Comparison of ENCODE assay signal across 30 mouse cellular contexts in the genomic region with DNA sequence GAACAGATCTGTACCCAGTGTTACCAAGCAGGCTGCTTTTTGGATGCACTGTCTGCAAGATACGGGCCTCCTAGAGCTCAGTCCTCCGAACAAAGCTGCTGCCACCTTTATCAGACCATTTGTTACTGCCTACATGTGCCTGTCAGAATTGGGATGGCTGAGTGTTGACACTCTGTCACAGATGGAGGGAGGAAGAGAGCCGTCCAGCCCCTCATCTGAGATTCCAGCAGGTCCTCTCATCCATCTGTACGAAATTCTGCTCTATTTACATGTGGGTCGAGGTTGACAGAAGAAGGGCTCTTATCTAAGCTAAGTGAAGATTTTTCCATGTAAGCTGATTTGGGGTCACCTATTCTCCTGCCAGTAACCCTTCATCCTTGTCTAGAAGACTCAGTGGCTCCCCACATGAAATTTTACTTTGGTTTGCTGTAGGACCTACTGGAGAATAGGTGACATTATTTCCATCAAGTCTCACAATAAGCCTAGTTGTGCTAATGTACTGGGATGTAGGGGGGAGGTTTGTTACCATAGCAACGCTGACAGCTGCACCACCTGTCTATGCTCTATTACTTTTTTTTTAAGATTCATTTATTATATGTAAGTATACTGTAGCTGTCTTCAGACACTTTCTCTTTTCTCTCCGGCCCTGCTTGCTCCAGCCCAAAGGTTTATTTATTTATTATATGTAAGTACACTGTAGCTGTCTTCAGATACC. TPM values are rescaled to one million over a fixed set of nuclear protein-coding genes. Genes with fewer than 3 reads are reported as not detected.
DNase-seq lines count a peak whose midpoint lies in the region; ATAC-seq lines count a peak whose summit lies in the region.
"Had no signal": no experiment of that assay in that cellular context is flagged by ENCODE, and none has a peak within 500 bp of the region (broad histone marks: within the 10 kb centered on the region; RNA-seq: fewer than 3 reads in every experiment).

No protein-coding gene starts in this region.

- no peaks in the 10 kb centered on the region for H3K36me3 ChIP-seq in hindbrain, embryonic 16.5 days (ENCODE audit: control insufficient read depth, insufficient read depth, low read length)
- no peaks in the 10 kb centered on the region for H3K36me3 ChIP-seq in hindbrain, embryonic 13.5 days
- no peaks in the 10 kb centered on the region for H3K36me3 ChIP-seq in midbrain, embryonic 16.5 days (ENCODE audit: control insufficient read depth, insufficient read depth, low read length)
- H3K36me3 ChIP-seq in midbrain, embryonic 10.5 days = no peaks in the 10 kb centered on the region
- H3K36me3 ChIP-seq in embryonic facial prominence, embryonic 10.5 days (replicated peaks) = no peaks in the 10 kb centered on the region
- H3K36me3 ChIP-seq: embryonic facial prominence, embryonic 12.5 days; heart, embryonic 13.5 days had no signal

- H3K4me1 ChIP-seq in hindbrain, embryonic 16.5 days (ENCODE audit: control insufficient read depth, insufficient read depth, low read depth, low read length) = no peaks in the 10 kb centered on the region
- H3K4me1 ChIP-seq in hindbrain, embryonic 13.5 days (replicated peaks) = no peaks in the 10 kb centered on the region
- no peaks in the 10 kb centered on the region for H3K4me1 ChIP-seq in midbrain, embryonic 16.5 days (ENCODE audit: control insufficient read depth, insufficient read depth, low read length)
- no peaks in the 10 kb centered on the region for H3K4me1 ChIP-seq in midbrain, embryonic 10.5 days
- no peaks in the 10 kb centered on the region for H3K4me1 ChIP-seq in embryonic facial prominence, embryonic 10.5 days
- H3K4me1 ChIP-seq: embryonic facial prominence, embryonic 12.5 days; heart, embryonic 13.5 days; megakaryocyte, embryonic 14.5 days had no signal

- no peak overlapping the region for H3K27ac ChIP-seq in hindbrain, embryonic 16.5 days (ENCODE audit: low read depth, low read length)
- no peak overlapping the region for H3K27ac ChIP-seq in hindbrain, embryonic 13.5 days
- H3K27ac ChIP-seq in midbrain, embryonic 16.5 days (ENCODE audit: low read length) = no peak overlapping the region
- H3K27ac ChIP-seq in midbrain, embryonic 10.5 days (replicated peaks) = no peak overlapping the region
- H3K27ac ChIP-seq in embryonic facial prominence, embryonic 10.5 days (replicated peaks) = no peak overlapping the region
- H3K27ac ChIP-seq: embryonic facial prominence, embryonic 12.5 days; heart, adult 2 months; heart, embryonic 13.5 days; left cerebral cortex, adult 2 months; liver, embryonic 14.5 days had no signal

- WGBS in hindbrain, embryonic 16.5 days = 72% methylated on average over 7 of the region's 7 CpGs
- WGBS in hindbrain, embryonic 13.5 days = 84% methylated on average over 7 of the region's 7 CpGs
- 80% methylated on average over 7 of the region's 7 CpGs for WGBS in midbrain, embryonic 16.5 days
- 83% methylated on average over 7 of the region's 7 CpGs for whole genome bisulfite sequencing in midbrain, embryonic 10.5 days
- 85% methylated on average over 7 of the region's 7 CpGs for WGBS in embryonic facial prominence, embryonic 10.5 days

- peak; percentile 73 for ATAC-seq in hindbrain, embryonic 16.5 days
- ATAC-seq in hindbrain, embryonic 13.5 days (ENCODE audit: low FRiP score) = no peak
- ATAC-seq in midbrain, embryonic 16.5 days = peak; percentile 68
- ATAC-seq: intestine, postnatal 0 days had no signal

- no peaks in the 10 kb centered on the region for H3K9me3 ChIP-seq in hindbrain, embryonic 16.5 days (ENCODE audit: control insufficient read depth, low read length)
- no peaks in the 10 kb centered on the region for H3K9me3 ChIP-seq in hindbrain, embryonic 13.5 days
- no peaks in the 10 kb centered on the region for H3K9me3 ChIP-seq in midbrain, embryonic 16.5 days (replicated peaks; ENCODE audit: control insufficient read depth, low read length, poor library complexity, severe bottlenecking)
- no peaks in the 10 kb centered on the region for H3K9me3 ChIP-seq in midbrain, embryonic 10.5 days (replicated peaks)
- no peaks in the 10 kb centered on the region for H3K9me3 ChIP-seq in embryonic facial prominence, embryonic 10.5 days
- H3K9me3 ChIP-seq: embryonic facial prominence, embryonic 12.5 days; heart, embryonic 13.5 days had no signal

- H3K9ac ChIP-seq in hindbrain, embryonic 16.5 days (ENCODE audit: low read depth, low read length) = no peak overlapping the region
- H3K9ac ChIP-seq in hindbrain, embryonic 13.5 days = no peak overlapping the region
- H3K9ac ChIP-seq in midbrain, embryonic 16.5 days (ENCODE audit: low read depth, low read length) = no peak overlapping the region
- H3K9ac ChIP-seq: embryonic facial prominence, embryonic 12.5 days; heart, embryonic 13.5 days; liver, embryonic 14.5 days; lung, embryonic 14.5 days had no signal

- no peak overlapping the region for H3K4me3 ChIP-seq in hindbrain, embryonic 16.5 days (ENCODE audit: low read length)
- no peak overlapping the region for H3K4me3 ChIP-seq in hindbrain, embryonic 13.5 days
- no peak overlapping the region for H3K4me3 ChIP-seq in midbrain, embryonic 16.5 days (ENCODE audit: low read depth, low read length)
- H3K4me3 ChIP-seq in midbrain, embryonic 10.5 days = no peak overlapping the region
- H3K4me3 ChIP-seq in embryonic facial prominence, embryonic 10.5 days = no peak overlapping the region
- H3K4me3 ChIP-seq: embryonic facial prominence, embryonic 12.5 days; heart, adult 2 months; heart, embryonic 13.5 days; left cerebral cortex, adult 2 months; megakaryocyte, embryonic 14.5 days had no signal

- no peaks in the 10 kb centered on the region for H3K27me3 ChIP-seq in hindbrain, embryonic 16.5 days (replicated peaks; ENCODE audit: control insufficient read depth, insufficient read depth, low read length)
- H3K27me3 ChIP-seq in hindbrain, embryonic 13.5 days = no peaks in the 10 kb centered on the region
- no peaks in the 10 kb centered on the region for H3K27me3 ChIP-seq in midbrain, embryonic 16.5 days (ENCODE audit: control insufficient read depth, insufficient read depth, low read depth, low read length)
- no peaks in the 10 kb centered on the region for H3K27me3 ChIP-seq in midbrain, embryonic 10.5 days (ENCODE audit: low read depth, poor library complexity, severe bottlenecking)
- H3K27me3 ChIP-seq in embryonic facial prominence, embryonic 10.5 days (replicated peaks; ENCODE audit: low read depth, poor library complexity, severe bottlenecking) = no peaks in the 10 kb centered on the region
- H3K27me3 ChIP-seq: embryonic facial prominence, embryonic 12.5 days had no signal

- DNase-seq in midbrain, embryonic 10.5 days (ENCODE audit: low spot score) = no peak
- peak; percentile 40 to 54 for DNase-seq in layer of hippocampus, adult 8-10 months (ENCODE audit: low spot score in 2 of 2)
- no peak for DNase-seq in embryonic facial prominence, embryonic 10.5 days (ENCODE audit: low spot score)
- DNase-seq in liver = no peak
- DNase-seq: adrenal gland, adult 2 months; B cell, adult 2 months; cerebellum, adult 9-10 months; gastrocnemius, postnatal 36 days; heart, adult 2 months; heart, postnatal 14 days; kidney, postnatal 36 days; lung, embryonic 14.5 days; thymus, adult 18-20 months; thymus, postnatal 36 days had no signal

- no peak overlapping the region for H3K4me2 ChIP-seq in hindbrain, embryonic 16.5 days (ENCODE audit: low read length)
- no peak overlapping the region for H3K4me2 ChIP-seq in hindbrain, embryonic 13.5 days
- H3K4me2 ChIP-seq in midbrain, embryonic 16.5 days (ENCODE audit: low read length) = no peak overlapping the region
- H3K4me2 ChIP-seq: embryonic facial prominence, embryonic 12.5 days; heart, embryonic 13.5 days; lung, embryonic 14.5 days had no signal

RNA-seq across cellular contexts. Expression of gene Serpina11, which starts 8.0 kb away (rescaled TPM):
- not detected in 2 replicates for polyA plus RNA-seq in hindbrain, embryonic 16.5 days (2015; fragmentation: Nextera tagmentation; extraction: Ambion mirVana)
- polyA plus RNA-seq in hindbrain, embryonic 13.5 days (2015; fragmentation: Nextera tagmentation; extraction: Ambion mirVana) = not detected in 2 replicates
- polyA plus RNA-seq in midbrain, embryonic 16.5 days (2015; fragmentation: Nextera tagmentation; extraction: Ambion mirVana) = not detected in 2 replicates
- polyA plus RNA-seq in midbrain, embryonic 10.5 days (2016; fragmentation: Nextera tagmentation; extraction: Ambion mirVana) = not detected in 2 replicates
- not detected for total RNA-seq in layer of hippocampus, adult 8-10 months (2022)
- not detected in 2 replicates for polyA plus RNA-seq in embryonic facial prominence, embryonic 10.5 days (2016; fragmentation: Nextera tagmentation; extraction: Ambion mirVana)
- total RNA-seq: common myeloid progenitor, adult 5-6 weeks; gastrocnemius, adult 18-20 months; gastrocnemius, postnatal 36 days; heart, adult 2 months; heart, postnatal 14 days; left cerebral cortex, adult 2 months; left cerebral cortex, postnatal 36 days had no signal
- polyA plus RNA-seq: embryonic facial prominence, embryonic 12.5 days; heart, adult 2 months; heart, embryonic 13.5 days; intestine, postnatal 0 days; kidney, embryonic 14.5 days; limb, embryonic 14.5 days; lung, embryonic 14.5 days; neural tube, embryonic 11.5 days had no signal

RNA-seq across cellular contexts. Expression of gene Serpina1e, which starts 23.0 kb away (rescaled TPM):
- polyA plus RNA-seq in hindbrain, embryonic 16.5 days (2015; fragmentation: Nextera tagmentation; extraction: Ambion mirVana) = not detected in 2 replicates
- 0.27 TPM in 1 of 2 replicates, not detected in the other for polyA plus RNA-seq in hindbrain, embryonic 13.5 days (2015; fragmentation: Nextera tagmentation; extraction: Ambion mirVana)
- polyA plus RNA-seq in midbrain, embryonic 16.5 days (2015; fragmentation: Nextera tagmentation; extraction: Ambion mirVana) = not detected in 2 replicates
- not detected in 2 replicates for polyA plus RNA-seq in midbrain, embryonic 10.5 days (2016; fragmentation: Nextera tagmentation; extraction: Ambion mirVana)
- total RNA-seq in layer of hippocampus, adult 8-10 months (2022) = under 1 TPM in 1 of 4 experiments, not detected in 3; 0.34 TPM
- polyA plus RNA-seq in embryonic facial prominence, embryonic 10.5 days (2016; fragmentation: Nextera tagmentation; extraction: Ambion mirVana) = not detected in 2 replicates
- total RNA-seq: common myeloid progenitor, adult 5-6 weeks; gastrocnemius, postnatal 36 days; heart, postnatal 14 days; left cerebral cortex, adult 2 months; left cerebral cortex, postnatal 36 days; MEL had no signal
- polyA plus RNA-seq: embryonic facial prominence, embryonic 12.5 days; neural tube, embryonic 11.5 days had no signal

RNA-seq across cellular contexts. Expression of gene Serpina9, which starts 31.8 kb away (rescaled TPM):
- 0.09 and 0.27 TPM in 2 replicates for polyA plus RNA-seq in hindbrain, embryonic 16.5 days (2015; fragmentation: Nextera tagmentation; extraction: Ambion mirVana)
- not detected in 2 replicates for polyA plus RNA-seq in hindbrain, embryonic 13.5 days (2015; fragmentation: Nextera tagmentation; extraction: Ambion mirVana)
- polyA plus RNA-seq in midbrain, embryonic 16.5 days (2015; fragmentation: Nextera tagmentation; extraction: Ambion mirVana) = 0.05 TPM in 1 of 2 replicates, not detected in the other
- polyA plus RNA-seq in midbrain, embryonic 10.5 days (2016; fragmentation: Nextera tagmentation; extraction: Ambion mirVana) = not detected in 2 replicates
- under 1 TPM; 0.10 to 0.32 (median 0.14) TPM for total RNA-seq in layer of hippocampus, adult 8-10 months (2022)
- not detected in 2 replicates for polyA plus RNA-seq in embryonic facial prominence, embryonic 10.5 days (2016; fragmentation: Nextera tagmentation; extraction: Ambion mirVana)
- total RNA-seq: adrenal gland, adult 2 months; common myeloid progenitor, adult 5-6 weeks; gastrocnemius, adult 18-20 months; gastrocnemius, postnatal 36 days; heart, adult 2 months; MEL had no signal
- polyA plus RNA-seq: adrenal gland, adult 2 months; intestine, postnatal 0 days; kidney, embryonic 14.5 days; liver, embryonic 14.5 days; lung, embryonic 14.5 days; neural tube, embryonic 11.5 days had no signal

Comparison
In these comparisons a context has a peak if more than half of its experiments do, and no peak if none do; other contexts are left out.
1. DNase-seq: peak in layer of hippocampus, adult 8-10 months (2 of 2); none in midbrain, embryonic 10.5 days (single experiment), embryonic facial prominence, embryonic 10.5 days (single experiment) and liver (single experiment).